ENCODE assay signal across 8 mouse cellular contexts in the genomic region with DNA sequence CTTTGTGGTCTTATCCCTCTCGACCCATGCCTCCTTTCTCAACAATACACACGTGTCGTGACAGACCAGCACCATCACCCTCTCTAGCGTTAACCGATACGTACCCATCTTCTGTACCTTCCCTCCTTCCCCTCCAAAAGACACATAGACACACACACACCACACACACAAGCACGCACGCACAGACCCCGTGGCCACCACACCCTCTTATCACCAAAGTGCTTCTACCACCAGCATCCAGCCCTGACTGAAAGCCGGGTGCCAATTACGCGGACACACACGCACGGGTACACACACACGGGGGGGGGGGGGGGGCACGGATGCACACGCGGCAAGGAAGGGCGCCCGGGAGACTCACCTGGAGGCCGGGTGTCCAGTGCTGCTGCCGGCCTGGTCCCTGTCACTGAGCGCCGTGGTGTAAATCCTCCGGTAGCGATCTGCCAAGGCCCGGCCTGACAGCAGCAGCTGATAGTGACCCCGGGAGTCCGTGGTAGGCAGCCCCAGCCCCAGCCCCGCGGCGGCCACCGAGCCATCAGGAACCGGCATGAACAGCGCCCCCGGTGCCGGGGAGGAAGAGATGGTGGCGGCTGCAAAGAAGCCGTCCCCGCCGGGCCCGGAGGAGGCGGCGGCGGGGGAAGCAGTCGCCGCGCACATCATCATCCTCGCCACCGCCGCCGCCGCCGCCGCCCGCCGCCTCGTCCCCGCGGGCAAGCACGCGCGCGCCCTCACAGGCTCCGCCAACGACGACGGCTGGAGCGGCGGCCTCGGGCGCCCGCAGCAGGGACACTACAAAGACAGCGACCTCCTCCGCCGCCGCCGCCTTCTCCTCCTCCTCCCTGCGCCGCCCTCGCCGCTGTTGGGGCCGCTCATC. TPM values are rescaled to one million over a fixed set of nuclear protein-coding genes. Genes with fewer than 3 reads are reported as not detected.
DNase-seq lines count a peak whose midpoint lies in the region; ATAC-seq and TF ChIP-seq lines count a peak whose summit lies in the region.

No protein-coding gene starts in this region.

- ATAC-seq in intestine, embryonic 16.5 days, result peak; percentile 58
- peak; percentile 49 for ATAC-seq in limb, embryonic 13.5 days (ENCODE audit: low FRiP score, low read depth)
- ATAC-seq in midbrain, embryonic 14.5 days (ENCODE audit: low FRiP score, low TSS enrichment), result peak; percentile 67
- peak; percentile 9; the same call in 1 of the 2 replicates for ATAC-seq in stomach, embryonic 15.5 days (ENCODE audit: insufficient read depth, low FRiP score, low read depth)

- no peaks in the 10 kb centered on the region for H3K9me3 ChIP-seq in intestine, embryonic 16.5 days (ENCODE audit: control insufficient read depth, low read length)
- no peaks in the 10 kb centered on the region for H3K9me3 ChIP-seq in limb, embryonic 13.5 days
- no peaks in the 10 kb centered on the region for H3K9me3 ChIP-seq in midbrain, embryonic 14.5 days (ENCODE audit: control insufficient read depth, low read length)
- no peaks in the 10 kb centered on the region for H3K9me3 ChIP-seq in stomach, embryonic 15.5 days

- intact Hi-C loops in gastrocnemius, adult 2 months (cut with DNase I), result loop anchor here (5.0 kb wide), 2 partner anchors 86 to 244 kb away; no protein-coding TSS in a partner anchor

- H3K9ac ChIP-seq in intestine, embryonic 16.5 days (ENCODE audit: low read depth, low read length), result peak overlapping the region; percentile 83
- peak overlapping the region; percentile 86 for H3K9ac ChIP-seq in limb, embryonic 13.5 days
- peak overlapping the region; percentile 87 for H3K9ac ChIP-seq in midbrain, embryonic 14.5 days (replicated peaks; ENCODE audit: low read length)
- peak overlapping the region; percentile 71 for H3K9ac ChIP-seq in stomach, embryonic 15.5 days

- TF ChIP-seq CTCF in gastrocnemius, adult 2 months (IDR thresholded peaks at IDR 0.05), result peak; percentile 48

- under 1% methylated on average over 75 of the region's 83 CpGs for WGBS in intestine, embryonic 16.5 days
- under 1% methylated on average over 72 of the region's 83 CpGs for WGBS in limb, embryonic 13.5 days
- WGBS in midbrain, embryonic 14.5 days, result under 1% methylated on average over 55 of the region's 83 CpGs
- 0% methylated on average over 55 of the region's 83 CpGs for WGBS in stomach, embryonic 15.5 days

- H3K4me1 ChIP-seq in intestine, embryonic 16.5 days (ENCODE audit: control insufficient read depth, insufficient read depth, low read length), result peaks cover 26% of the 10 kb centered on the region
- peaks cover 28% of the 10 kb centered on the region for H3K4me1 ChIP-seq in limb, embryonic 13.5 days
- peaks cover 28% of the 10 kb centered on the region for H3K4me1 ChIP-seq in midbrain, embryonic 14.5 days (ENCODE audit: control insufficient read depth, insufficient read depth, low read length)
- peaks cover 13% of the 10 kb centered on the region for H3K4me1 ChIP-seq in stomach, embryonic 15.5 days

- peak overlapping the region; percentile 91 for H3K4me3 ChIP-seq in gastrocnemius, adult 2 months
- peak overlapping the region; percentile 78 for H3K4me3 ChIP-seq in intestine, embryonic 16.5 days (ENCODE audit: low read length)
- H3K4me3 ChIP-seq in limb, embryonic 13.5 days, result peak overlapping the region; percentile 79
- peak overlapping the region; percentile 78 for H3K4me3 ChIP-seq in midbrain, embryonic 14.5 days (replicated peaks; ENCODE audit: low read depth, low read length)
- H3K4me3 ChIP-seq in stomach, embryonic 15.5 days (replicated peaks), result peak overlapping the region; percentile 85

- no peaks in the 10 kb centered on the region for H3K27me3 ChIP-seq in intestine, embryonic 16.5 days (replicated peaks; ENCODE audit: control insufficient read depth, insufficient read depth, low read length)
- H3K27me3 ChIP-seq in limb, embryonic 13.5 days, result no peaks in the 10 kb centered on the region; the same call in 1 of the 2 replicates
- H3K27me3 ChIP-seq in midbrain, embryonic 14.5 days (ENCODE audit: control insufficient read depth, insufficient read depth, low read length), result no peaks in the 10 kb centered on the region
- no peaks in the 10 kb centered on the region for H3K27me3 ChIP-seq in stomach, embryonic 15.5 days (replicated peaks)

- DNase-seq in thymus, adult 18-20 months, result peak; percentile 55 to 62
- no peak for DNase-seq in thymus, postnatal 25 days
- DNase-seq in cerebellum, adult 9-10 months, result peak; percentile 77
- peak; percentile 80 for DNase-seq in gastrocnemius, adult 2 months
- peak; percentile 60 for DNase-seq in midbrain, embryonic 14.5 days

- H3K4me2 ChIP-seq in intestine, embryonic 16.5 days (ENCODE audit: low read depth, low read length), result peak overlapping the region; percentile 64
- peak overlapping the region; percentile 79 for H3K4me2 ChIP-seq in limb, embryonic 13.5 days (replicated peaks)
- H3K4me2 ChIP-seq in midbrain, embryonic 14.5 days (ENCODE audit: low read length), result peak overlapping the region; percentile 78
- H3K4me2 ChIP-seq in stomach, embryonic 15.5 days, result peak overlapping the region; percentile 79

- no peaks in the 10 kb centered on the region for H3K36me3 ChIP-seq in intestine, embryonic 16.5 days (ENCODE audit: control insufficient read depth, insufficient read depth, low read length)
- no peaks in the 10 kb centered on the region for H3K36me3 ChIP-seq in limb, embryonic 13.5 days
- no peaks in the 10 kb centered on the region for H3K36me3 ChIP-seq in midbrain, embryonic 14.5 days (ENCODE audit: control insufficient read depth, insufficient read depth, low read length)
- no peaks in the 10 kb centered on the region for H3K36me3 ChIP-seq in stomach, embryonic 15.5 days

- H3K27ac ChIP-seq in gastrocnemius, adult 2 months, result peak overlapping the region; percentile 96
- H3K27ac ChIP-seq in intestine, embryonic 16.5 days (ENCODE audit: low read length), result peak overlapping the region; percentile 86
- peak overlapping the region; percentile 85 for H3K27ac ChIP-seq in limb, embryonic 13.5 days
- H3K27ac ChIP-seq in midbrain, embryonic 14.5 days (replicated peaks; ENCODE audit: low read depth, low read length), result peak overlapping the region; percentile 98
- peak overlapping the region; percentile 91 for H3K27ac ChIP-seq in stomach, embryonic 15.5 days

RNA-seq across cellular contexts. Expression of gene Mycbp2, which starts 0.5 kb away (rescaled TPM):
- total RNA-seq in gastrocnemius, adult 2 months (2021), result 10 to 100 TPM; 24.4 to 25.6 TPM
- 12.9 TPM in 2 replicates for polyA plus RNA-seq in intestine, embryonic 16.5 days (2015; fragmentation: Nextera tagmentation; extraction: Ambion mirVana)
- 23.0 and 25.8 TPM in 2 replicates for polyA plus RNA-seq in limb, embryonic 13.5 days (2015; fragmentation: Nextera tagmentation; extraction: Ambion mirVana)
- 77.2 and 77.6 TPM in 2 replicates for polyA plus RNA-seq in midbrain, embryonic 14.5 days (2014; fragmentation: Nextera tagmentation; extraction: Ambion mirVana)
- 19.6 and 21.9 TPM in 2 replicates for polyA plus RNA-seq in stomach, embryonic 15.5 days (2015; fragmentation: Nextera tagmentation; extraction: Ambion mirVana)

Comparison
In these comparisons a context has a peak if more than half of its experiments do, and no peak if none do; other contexts are left out.
1. ATAC-seq: peak in every context shown above with its lines; median percentile 67 in midbrain, embryonic 14.5 days; 58 in intestine, embryonic 16.5 days; 49 in limb, embryonic 13.5 days; 9 in stomach, embryonic 15.5 days.